Mouse (Mus musculus) intestine, embryonic 15.5 days (tissue): Measurements from ENCODE around the gene Fbln7. TPM values are rescaled to one million over a fixed set of nuclear protein-coding genes. Genes with fewer than 3 reads are reported as not detected.

Experiments used
- ATAC-seq: fragments of 200-750 bp; cut with Nextera tagmentation; 2 replicates; pipeline ENCODE4 v1.8.0; 2017; ENCODE audit warnings: moderate TSS enrichment, moderate library complexity
- H3K27ac ChIP-seq: fragments of 300-500 bp; sonication (generic); 2 replicates; pipeline ENCODE4 v1.5.1; 2015; ENCODE audit warnings: mild to moderate bottlenecking, inconsistent platforms
- H3K27me3 ChIP-seq: fragments of 300-500 bp; sonication (generic); replicated peaks from 2 replicates; pipeline ENCODE4 v1.6.1; 2015; ENCODE audit warnings: inconsistent platforms
- H3K36me3 ChIP-seq: fragments of 300-500 bp; sonication (generic); 2 replicates; pipeline ENCODE4 v1.6.1; 2015; ENCODE audit warnings: inconsistent platforms
- H3K4me1 ChIP-seq: fragments of 300-500 bp; sonication (generic); replicated peaks from 2 replicates; pipeline ENCODE4 v1.6.1; 2015; ENCODE audit warnings: inconsistent platforms
- H3K4me2 ChIP-seq: fragments of 300-500 bp; sonication (generic); replicated peaks from 2 replicates; pipeline ENCODE4 v1.6.1; 2015; ENCODE audit warnings: mild to moderate bottlenecking, inconsistent platforms
- H3K4me3 ChIP-seq: fragments of 300-500 bp; sonication (generic); replicated peaks from 2 replicates; pipeline ENCODE4 v1.5.1; 2015; ENCODE audit warnings: inconsistent platforms
- H3K9ac ChIP-seq: fragments of 300-500 bp; sonication (generic); 2 replicates; pipeline ENCODE4 v1.6.1; 2015; ENCODE audit warnings: inconsistent platforms
- H3K9me3 ChIP-seq: fragments of 300-500 bp; sonication (generic); 2 replicates; pipeline ENCODE4 v1.6.1; 2016; ENCODE audit warnings: inconsistent platforms
- WGBS: fragments of 180-500 bp; shearing (Covaris S2); methylation state at CpG from one replicate; pipeline ENCODE4 v1.1.7; 2015; 5-methylcytosine and 5-hydroxymethylcytosine counted together
- polyA plus RNA-seq: library from polyadenylated mRNA; unstranded; fragments of >200 nt; fragmentation: Nextera tagmentation; extraction: Ambion mirVana; gene quantifications from 2 replicates; pipeline ENCODE4 v1.2.1, GENCODE M21; 2015

The Fbln7 gene
- polyA plus RNA-seq, 1 experiment from 2014 or later = 8.8 TPM

GRCm38 (mm10) chr2:128881236-128881635, 18.5 kb downstream of the Fbln7 start:
- Histone ChIP-seq H3K36me3 (no peaks in the 10 kb centered on the region), H3K9me3 (no peaks in the 10 kb centered on the region), H3K4me1 (no peaks in the 10 kb centered on the region), H3K4me3 (no peak overlapping the region), H3K4me2 (no peak overlapping the region), H3K27me3 (no peaks in the 10 kb centered on the region), H3K9ac (no peak overlapping the region), H3K27ac (no peak overlapping the region)
- 68% methylated on average over 4 of the region's 4 CpGs for WGBS
- no peak for ATAC-seq

- Histone ChIP-seq H3K36me3 (no peaks in the 10 kb centered on the region), H3K27ac (no peak overlapping the region), H3K9ac (no peak overlapping the region), H3K4me2 (no peak overlapping the region), H3K27me3 (no peaks in the 10 kb centered on the region), H3K9me3 (no peaks in the 10 kb centered on the region), H3K4me3 (no peak overlapping the region), H3K4me1 (no peaks in the 10 kb centered on the region)
- WGBS = 83% methylated on average over 8 of the region's 8 CpGs
- ATAC-seq = no peak
Observed at GRCm38 (mm10) chr2:128885225-128885811, 22.5 kb downstream of the Fbln7 start.

GRCm38 (mm10) chr2:128887866-128888550, 25.2 kb downstream of the Fbln7 start:
- H3K36me3 ChIP-seq = no peaks in the 10 kb centered on the region
- no peak for ATAC-seq
- no peaks in the 10 kb centered on the region for H3K27me3 ChIP-seq
- H3K4me2 ChIP-seq = no peak overlapping the region
- H3K9ac ChIP-seq = no peak overlapping the region
- no peaks in the 10 kb centered on the region for H3K9me3 ChIP-seq
- H3K4me3 ChIP-seq = no peak overlapping the region
- WGBS = 61% methylated on average over 6 of the region's 6 CpGs
- no peak overlapping the region for H3K27ac ChIP-seq
- 0 out of 2 replicates have a peak, but pooled peaks cover 4% of the 10 kb centered on the region for H3K4me1 ChIP-seq

- no peak for ATAC-seq
- H3K9ac ChIP-seq = no peak overlapping the region
- 86% methylated on average over 4 of the region's 4 CpGs for WGBS
- H3K4me2 ChIP-seq = no peak overlapping the region
- H3K9me3 ChIP-seq = no peaks in the 10 kb centered on the region
- H3K4me1 ChIP-seq = 0 out of 2 replicates have a peak, but pooled peaks cover 4% of the 10 kb centered on the region
- no peak overlapping the region for H3K27ac ChIP-seq
- H3K36me3 ChIP-seq = no peaks in the 10 kb centered on the region
- no peaks in the 10 kb centered on the region for H3K27me3 ChIP-seq
- H3K4me3 ChIP-seq = no peak overlapping the region
Observed at GRCm38 (mm10) chr2:128890661-128891335, 28.0 kb downstream of the Fbln7 start.

- Histone ChIP-seq H3K27ac (no peak overlapping the region), H3K4me1 (0 out of 2 replicates have a peak, but pooled peaks cover 4% of the 10 kb centered on the region), H3K4me3 (peak overlapping the region; percentile 32), H3K9ac (0 out of 2 replicates have a peak overlapping the region, but pooled peaks have one; percentile 28), H3K4me2 (peak overlapping the region; percentile 79), H3K36me3 (no peaks in the 10 kb centered on the region), H3K9me3 (no peaks in the 10 kb centered on the region), H3K27me3 (no peaks in the 10 kb centered on the region)
- 5% methylated on average over 36 of the region's 37 CpGs for WGBS
- ATAC-seq = peak; percentile 55
Observed at GRCm38 (mm10) chr2:128892180-128892721, 29.5 kb downstream of the Fbln7 start.

GRCm38 (mm10) chr2:128902843-128903242, 40.1 kb downstream of the Fbln7 start:
- ATAC-seq = no peak
- H3K4me2 ChIP-seq = no peak overlapping the region
- H3K9me3 ChIP-seq = no peaks in the 10 kb centered on the region
- no peaks in the 10 kb centered on the region for H3K4me1 ChIP-seq
- no peak overlapping the region for H3K9ac ChIP-seq
- no peak overlapping the region for H3K27ac ChIP-seq
- no peak overlapping the region for H3K4me3 ChIP-seq
- H3K36me3 ChIP-seq = no peaks in the 10 kb centered on the region
- WGBS = 77% methylated on average over 6 of the region's 6 CpGs
- no peaks in the 10 kb centered on the region for H3K27me3 ChIP-seq

GRCm38 (mm10) chr2:128903661-128904060, 40.9 kb downstream of the Fbln7 start:
- H3K9ac ChIP-seq = no peak overlapping the region
- no peak for ATAC-seq
- WGBS = 67% methylated on average over 3 of the region's 3 CpGs
- no peak overlapping the region for H3K4me3 ChIP-seq
- H3K36me3 ChIP-seq = no peaks in the 10 kb centered on the region
- no peaks in the 10 kb centered on the region for H3K27me3 ChIP-seq
- no peaks in the 10 kb centered on the region for H3K9me3 ChIP-seq
- H3K4me1 ChIP-seq = no peaks in the 10 kb centered on the region
- no peak overlapping the region for H3K4me2 ChIP-seq
- no peak overlapping the region for H3K27ac ChIP-seq

- 78% methylated on average over 4 of the region's 4 CpGs for WGBS
- H3K4me3 ChIP-seq = no peak overlapping the region
- H3K9me3 ChIP-seq = no peaks in the 10 kb centered on the region
- H3K4me2 ChIP-seq = no peak overlapping the region
- no peak for ATAC-seq
- no peaks in the 10 kb centered on the region for H3K4me1 ChIP-seq
- no peaks in the 10 kb centered on the region for H3K36me3 ChIP-seq
- H3K27me3 ChIP-seq = no peaks in the 10 kb centered on the region
- no peak overlapping the region for H3K27ac ChIP-seq
- no peak overlapping the region for H3K9ac ChIP-seq
Observed at GRCm38 (mm10) chr2:128914978-128915377, 52.2 kb downstream of the Fbln7 start.

GRCm38 (mm10) chr2:128916528-128916927, 53.7 kb downstream of the Fbln7 start:
- no peak for ATAC-seq
- H3K27ac ChIP-seq = no peak overlapping the region
- WGBS = 61% methylated on average over 3 of the region's 3 CpGs
- no peaks in the 10 kb centered on the region for H3K36me3 ChIP-seq
- no peaks in the 10 kb centered on the region for H3K4me1 ChIP-seq
- H3K9ac ChIP-seq = no peak overlapping the region
- H3K4me2 ChIP-seq = no peak overlapping the region
- H3K4me3 ChIP-seq = no peak overlapping the region
- H3K9me3 ChIP-seq = no peaks in the 10 kb centered on the region
- H3K27me3 ChIP-seq = no peaks in the 10 kb centered on the region

GRCm38 (mm10) chr2:128924799-128925198, 62.0 kb downstream of the Fbln7 start:
- H3K4me2 ChIP-seq = no peak overlapping the region
- H3K9ac ChIP-seq = no peak overlapping the region
- H3K4me3 ChIP-seq = no peak overlapping the region
- H3K9me3 ChIP-seq = no peaks in the 10 kb centered on the region
- H3K27me3 ChIP-seq = no peaks in the 10 kb centered on the region
- no peak overlapping the region for H3K27ac ChIP-seq
- ATAC-seq = no peak
- WGBS = 88% methylated on average over 4 of the region's 4 CpGs
- 0 out of 2 replicates have a peak, but pooled peaks cover 4% of the 10 kb centered on the region for H3K36me3 ChIP-seq
- H3K4me1 ChIP-seq = no peaks in the 10 kb centered on the region

- no peak for ATAC-seq
- no peak overlapping the region for H3K9ac ChIP-seq
- no peak overlapping the region for H3K27ac ChIP-seq
- 73% methylated on average over 3 of the region's 3 CpGs for WGBS
- H3K4me1 ChIP-seq = no peaks in the 10 kb centered on the region
- H3K4me2 ChIP-seq = no peak overlapping the region
- no peak overlapping the region for H3K4me3 ChIP-seq
- H3K27me3 ChIP-seq = no peaks in the 10 kb centered on the region
- H3K36me3 ChIP-seq = 0 out of 2 replicates have a peak, but pooled peaks cover 8% of the 10 kb centered on the region
- no peaks in the 10 kb centered on the region for H3K9me3 ChIP-seq
Observed at GRCm38 (mm10) chr2:128928446-128928845, 65.7 kb downstream of the Fbln7 start.

- Histone ChIP-seq H3K4me1 (no peaks in the 10 kb centered on the region), H3K36me3 (0 out of 2 replicates have a peak, but pooled peaks cover 11% of the 10 kb centered on the region), H3K27ac (no peak overlapping the region), H3K4me3 (no peak overlapping the region), H3K9ac (no peak overlapping the region), H3K4me2 (no peak overlapping the region), H3K27me3 (no peaks in the 10 kb centered on the region), H3K9me3 (no peaks in the 10 kb centered on the region)
- peak; percentile 69 for ATAC-seq
Observed at GRCm38 (mm10) chr2:128930704-128931103, 67.9 kb downstream of the Fbln7 start.
